Mouse (Mus musculus): ENCODE measurements around the gene Hddc3. TPM values are rescaled to one million over a fixed set of nuclear protein-coding genes. Genes with fewer than 3 reads are reported as not detected.
"Not testable (repeated sequence)": the region's sequence is repeated elsewhere in the genome, so short reads cannot be mapped to it uniquely, and the experiment has no call there.

The Hddc3 gene
- polyA plus RNA-seq, 1 experiment from 2014 or later, result 18.4 TPM

GRCm38 (mm10) chr7:80394600-80394999 is 51.7 kb downstream of the Hddc3 start:
- DNase-seq (ENCODE audit: low spot score), result no peak
- Histone ChIP-seq H3K36me3 (peaks cover 90% of the 10 kb centered on the region), H3K4me3 (no peak overlapping the region), H3K27ac (no peak overlapping the region), H3K4me1 (peaks cover 27% of the 10 kb centered on the region), H3K9me3 (no peaks in the 10 kb centered on the region), H3K27me3 (ENCODE audit: insufficient read depth, poor library complexity, severe bottlenecking) (no peaks in the 10 kb centered on the region)
- WGBS, result 88% methylated on average over 4 of the region's 4 CpGs

GRCm38 (mm10) chr7:80396427-80396826 is 53.5 kb downstream of the Hddc3 start:
- H3K36me3 ChIP-seq, result peaks cover 72% of the 10 kb centered on the region
- not testable (repeated sequence) for DNase-seq (ENCODE audit: low spot score); H3K27ac ChIP-seq; H3K27me3 ChIP-seq (ENCODE audit: insufficient read depth, poor library complexity, severe bottlenecking); H3K4me3 ChIP-seq; H3K9me3 ChIP-seq
- WGBS, result 69% methylated on average over 4 of the region's 4 CpGs
- H3K4me1 ChIP-seq, result peaks cover 32% of the 10 kb centered on the region

GRCm38 (mm10) chr7:80397986-80398385 is 55.1 kb downstream of the Hddc3 start:
- WGBS, result 88% methylated on average over 9 of the region's 9 CpGs
- H3K4me3 ChIP-seq, result no peak overlapping the region
- no peak for DNase-seq (ENCODE audit: low spot score)

GRCm38 (mm10) chr7:80398654-80399444 is 55.9 kb downstream of the Hddc3 start:
- peaks cover 48% of the 10 kb centered on the region for H3K4me1 ChIP-seq
- H3K4me3 ChIP-seq, result no peak overlapping the region
- no peaks in the 10 kb centered on the region for H3K27me3 ChIP-seq (ENCODE audit: insufficient read depth, poor library complexity, severe bottlenecking)
- H3K9me3 ChIP-seq, result no peaks in the 10 kb centered on the region
- peaks cover 48% of the 10 kb centered on the region for H3K36me3 ChIP-seq
- no peak for DNase-seq (ENCODE audit: low spot score)
- WGBS, result 72% methylated on average over 9 of the region's 9 CpGs
- peak overlapping the region; percentile 37 for H3K27ac ChIP-seq

More at GRCm38 (mm10) chr7:80397986-80398385, 55.1 kb downstream of the Hddc3 start:
- Histone ChIP-seq H3K9me3 (no peaks in the 10 kb centered on the region), H3K27ac (peak overlapping the region; percentile 32; the same call in 1 of the 2 replicates), H3K36me3 (peaks cover 56% of the 10 kb centered on the region), H3K27me3 (ENCODE audit: insufficient read depth, poor library complexity, severe bottlenecking) (no peaks in the 10 kb centered on the region), H3K4me1 (peaks cover 40% of the 10 kb centered on the region)

- Histone ChIP-seq H3K4me3 (peak overlapping the region; percentile 86), H3K27me3 (ENCODE audit: insufficient read depth, poor library complexity, severe bottlenecking) (no peaks in the 10 kb centered on the region), H3K27ac (peak overlapping the region; percentile 97), H3K36me3 (peaks cover 39% of the 10 kb centered on the region), H3K9me3 (no peaks in the 10 kb centered on the region), H3K4me1 (peaks cover 60% of the 10 kb centered on the region)
- WGBS, result 41% methylated on average over 5 of the region's 5 CpGs
- no peak for DNase-seq (ENCODE audit: low spot score)
These were observed 57.2 kb downstream of the Hddc3 start for GRCm38 (mm10) chr7:80400099-80400498.

Other genes starting within 250 kb of the Hddc3 start
- 830 and 1,266 TPM in 2 replicates for gene Idh2, start 227.7 kb upstream of the Hddc3 start, polyA plus RNA-seq (2016; fragmentation: Nextera tagmentation; extraction: Ambion mirVana)
- gene Sema4b, start 156.3 kb upstream of the Hddc3 start, polyA plus RNA-seq (2016; fragmentation: Nextera tagmentation; extraction: Ambion mirVana), result 7.8 and 8.9 TPM in 2 replicates
- gene Cib1, start 110.3 kb upstream of the Hddc3 start, polyA plus RNA-seq (2016; fragmentation: Nextera tagmentation; extraction: Ambion mirVana), result 61.9 and 74.9 TPM in 2 replicates
- gene Gdpgp1, start 110.2 kb upstream of the Hddc3 start, polyA plus RNA-seq (2016; fragmentation: Nextera tagmentation; extraction: Ambion mirVana), result 5.2 and 5.8 TPM in 2 replicates
- 0.54 and 0.84 TPM in 2 replicates for gene Ttll13, start 96.7 kb upstream of the Hddc3 start, polyA plus RNA-seq (2016; fragmentation: Nextera tagmentation; extraction: Ambion mirVana)
- 45.7 and 47.2 TPM in 2 replicates for gene Ngrn, start 81.9 kb upstream of the Hddc3 start, polyA plus RNA-seq (2016; fragmentation: Nextera tagmentation; extraction: Ambion mirVana)
- gene Vps33b, start 73.5 kb upstream of the Hddc3 start, polyA plus RNA-seq (2016; fragmentation: Nextera tagmentation; extraction: Ambion mirVana), result 14.5 and 15.3 TPM in 2 replicates
- 153 and 163 TPM in 2 replicates for gene Prc1, start 48.7 kb upstream of the Hddc3 start, polyA plus RNA-seq (2016; fragmentation: Nextera tagmentation; extraction: Ambion mirVana)
- 9.8 and 10.3 TPM in 2 replicates for gene Rccd1, start 18.6 kb upstream of the Hddc3 start, polyA plus RNA-seq (2016; fragmentation: Nextera tagmentation; extraction: Ambion mirVana)
- gene Unc45a, start 2.1 kb upstream of the Hddc3 start, polyA plus RNA-seq (2016; fragmentation: Nextera tagmentation; extraction: Ambion mirVana), result 24.3 and 34.2 TPM in 2 replicates
- 20.0 and 20.9 TPM in 2 replicates for gene Man2a2, start 28.3 kb downstream of the Hddc3 start, polyA plus RNA-seq (2016; fragmentation: Nextera tagmentation; extraction: Ambion mirVana)
- gene Fes, start 44.8 kb downstream of the Hddc3 start, polyA plus RNA-seq (2016; fragmentation: Nextera tagmentation; extraction: Ambion mirVana), result 9.7 and 11.7 TPM in 2 replicates
- gene Furin, start 62.3 kb downstream of the Hddc3 start, polyA plus RNA-seq (2016; fragmentation: Nextera tagmentation; extraction: Ambion mirVana), result 18.1 and 20.7 TPM in 2 replicates
- gene Blm, start 192.0 kb downstream of the Hddc3 start, polyA plus RNA-seq (2016; fragmentation: Nextera tagmentation; extraction: Ambion mirVana), result 32.3 and 35.6 TPM in 2 replicates

Measured in heart, embryonic 10.5 days (tissue).